Mouse (Mus musculus): ENCODE results near the gene Gm49339.
"Not testable (repeated sequence)": the region's sequence is repeated elsewhere in the genome, so short reads cannot be mapped to it uniquely, and the experiment has no call there.

The Gm49339 gene

GRCm38 (mm10) chr10:51480397-51480796 is at the start of gene Gm49339, which contains the start of gene Lilr4b:
TSS of gene Gm49339 (plus strand) at chr10:51480612.
TSS of gene Lilr4b (plus strand) at chr10:51480632.
- not testable (repeated sequence) for DNase-seq (ENCODE audit: low read depth, low spot score)

GRCm38 (mm10) chr10:51432940-51433339 is 47.5 kb upstream of the Gm49339 start:
- DNase-seq (ENCODE audit: low read depth, low spot score): no peak

GRCm38 (mm10) chr10:51435684-51436083 is 44.7 kb upstream of the Gm49339 start:
- DNase-seq (ENCODE audit: low read depth, low spot score): no peak

GRCm38 (mm10) chr10:51451610-51452009 is 28.8 kb upstream of the Gm49339 start:
- DNase-seq (ENCODE audit: low read depth, low spot score): no peak

DNA sequence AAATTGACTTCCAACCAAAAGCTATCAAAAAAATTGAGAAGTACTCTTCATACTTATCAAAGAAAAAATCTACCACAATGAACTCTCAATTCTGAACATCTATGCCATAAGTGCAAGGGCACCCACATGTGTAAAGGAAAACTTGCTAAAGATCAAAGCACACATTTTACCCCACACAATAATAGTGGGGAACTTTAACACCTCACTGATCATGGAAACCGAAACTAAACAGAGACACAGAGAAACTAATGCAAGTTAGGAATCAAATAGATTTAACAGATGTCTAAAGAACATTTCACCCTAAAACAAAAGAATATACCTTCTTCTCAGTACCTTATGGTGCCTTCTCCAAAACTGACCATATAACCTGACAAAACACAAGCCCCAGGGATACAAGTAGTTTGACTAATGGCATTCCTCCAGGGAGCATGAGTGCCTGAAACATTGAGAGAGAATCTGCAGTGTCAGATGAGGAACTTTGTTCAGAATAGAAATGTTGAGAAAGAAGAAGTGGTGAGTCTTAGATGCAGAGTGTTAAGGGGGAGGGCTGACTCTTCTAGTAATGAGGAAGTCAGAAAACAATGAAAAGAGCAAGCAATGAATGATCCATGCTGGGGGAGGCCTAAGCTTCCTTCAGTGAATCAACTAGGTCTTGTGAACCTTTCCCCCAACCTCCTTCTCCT is 26.7 kb upstream of the Gm49339 start:
- no peak for DNase-seq (ENCODE audit: low read depth, low spot score)

DNA sequence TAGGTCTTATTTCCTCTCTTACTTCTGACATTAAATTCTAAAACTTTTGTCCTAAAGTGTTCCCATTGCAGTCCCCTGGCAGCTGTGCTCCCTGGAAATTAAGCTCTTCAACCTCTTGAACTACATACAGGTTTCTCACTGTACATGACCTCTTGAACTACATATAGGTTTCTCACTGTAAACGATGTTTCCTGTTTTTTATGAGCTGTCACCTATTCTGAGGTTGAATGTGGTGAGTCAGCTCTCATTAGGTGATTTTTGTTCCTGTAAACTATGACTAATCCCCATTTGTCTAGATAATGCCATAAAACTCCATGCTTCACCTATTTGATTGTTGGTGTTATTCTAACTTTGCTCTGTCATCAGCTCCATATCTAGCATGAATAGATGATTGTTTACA is 26.0 kb upstream of the Gm49339 start:
- DNase-seq (ENCODE audit: low read depth, low spot score): no peak

DNA sequence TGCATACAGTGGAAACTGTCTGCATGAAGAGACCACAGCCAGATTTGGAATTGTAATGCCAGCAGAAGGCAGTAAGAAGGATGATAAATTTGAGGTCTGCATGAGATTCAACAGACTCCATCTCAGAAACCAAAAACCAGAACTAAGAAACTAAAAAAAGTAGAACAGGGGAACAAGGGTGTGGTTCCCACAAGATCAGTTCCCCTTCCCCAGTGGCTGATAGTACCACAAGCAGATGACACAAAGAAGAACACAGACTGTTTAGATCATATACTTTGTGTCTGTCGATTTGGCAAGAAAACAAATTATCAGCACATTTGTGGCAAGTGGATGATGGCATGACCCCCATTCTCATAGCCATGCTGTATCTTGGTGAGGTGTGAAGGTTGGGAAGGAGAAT is 24.6 kb upstream of the Gm49339 start:
- DNase-seq (ENCODE audit: low read depth, low spot score): no peak

DNA sequence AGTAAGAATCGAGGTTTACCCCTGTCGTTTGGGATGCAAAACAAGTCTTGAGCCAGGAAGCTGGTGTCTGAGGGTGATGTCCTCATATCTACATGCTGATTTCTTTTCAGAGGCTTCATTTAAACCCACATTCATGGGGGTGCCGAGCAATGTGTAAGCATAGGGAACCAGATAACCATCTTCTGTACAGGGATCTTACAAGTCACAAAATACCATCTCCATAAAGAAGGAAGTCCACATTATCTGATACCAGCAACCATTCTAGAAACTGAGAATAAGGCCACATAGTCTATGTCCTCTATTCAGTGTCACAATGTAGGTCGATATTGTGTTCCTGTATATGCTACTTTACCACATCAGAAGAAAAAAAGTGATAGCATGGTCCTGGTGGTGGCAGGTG is 24.0 kb upstream of the Gm49339 start:
- DNase-seq (ENCODE audit: low read depth, low spot score): no peak

- not testable (repeated sequence) for DNase-seq (ENCODE audit: low read depth, low spot score)
Measured at GRCm38 (mm10) chr10:51463800-51464199, 16.6 kb upstream of the Gm49339 start.

DNA sequence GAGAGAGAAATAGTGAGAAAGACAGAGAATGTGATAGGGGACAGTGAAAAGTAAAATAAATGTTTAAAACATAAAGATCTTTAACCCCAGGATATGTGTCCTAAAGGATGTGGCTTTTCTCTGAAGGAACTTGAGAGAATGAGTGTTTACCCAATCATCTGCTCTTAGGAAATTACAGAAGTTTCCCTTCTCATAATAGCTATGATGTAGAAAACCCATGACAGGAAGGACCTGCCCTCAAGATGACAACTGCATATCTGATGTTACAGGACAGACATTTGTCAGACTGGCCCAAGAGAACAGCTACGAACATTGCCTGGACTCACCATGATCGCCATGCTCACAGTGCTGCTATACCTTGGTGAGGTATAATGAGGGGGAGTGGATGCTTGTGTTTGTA is 10.3 kb downstream of the Gm49339 start, which contains the start of gene Lilrb4a:
Gene Lilrb4a, plus strand, starts transcription at position 266 of the 400 bp plus-strand sequence.
- not testable (repeated sequence) for DNase-seq (ENCODE audit: low read depth, low spot score)

- DNase-seq (ENCODE audit: low read depth, low spot score): no peak
Measured at GRCm38 (mm10) chr10:51520021-51520420, 39.6 kb downstream of the Gm49339 start.

DNA sequence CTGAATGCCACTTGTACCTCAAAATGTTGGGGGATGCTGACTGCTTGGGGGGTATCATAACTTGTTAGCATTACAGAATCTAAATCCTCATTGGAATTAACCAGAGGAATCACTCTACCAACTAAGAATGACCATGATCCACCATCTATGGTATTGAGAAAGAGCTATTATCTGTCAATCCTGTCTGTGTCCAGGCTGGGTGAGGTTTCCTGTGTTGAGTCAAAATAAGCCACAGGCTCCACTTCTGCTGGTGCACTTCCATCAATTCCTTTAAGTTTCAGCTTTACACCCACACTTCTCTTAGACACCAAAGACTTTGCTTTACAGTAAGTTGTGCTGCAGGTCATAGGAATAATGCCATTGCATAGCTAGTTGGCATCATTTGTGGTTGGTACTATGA is 41.0 kb downstream of the Gm49339 start:
- no peak for DNase-seq (ENCODE audit: low read depth, low spot score)

- no peak for DNase-seq (ENCODE audit: low read depth, low spot score)
Measured at GRCm38 (mm10) chr10:51526090-51526489, 45.7 kb downstream of the Gm49339 start.

DNA sequence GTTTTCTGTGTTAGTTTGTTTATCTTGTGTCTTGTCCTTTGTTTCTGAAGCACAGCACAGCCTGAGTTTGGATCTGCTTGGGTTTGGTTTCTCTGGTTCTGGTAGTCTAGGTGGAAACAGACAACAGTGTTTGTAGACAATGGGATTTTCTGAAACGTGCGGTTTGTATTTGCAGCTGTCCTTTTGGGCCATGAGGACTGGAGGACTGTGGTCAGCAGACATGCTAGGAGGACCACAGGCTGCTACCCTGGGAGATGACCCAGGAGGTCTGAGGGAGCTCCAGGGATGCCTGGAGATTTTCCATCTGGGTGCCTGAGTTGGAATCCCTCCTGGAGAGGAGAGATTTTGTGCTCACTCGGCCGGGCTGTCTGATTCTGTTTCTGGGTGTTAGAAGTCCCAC is 46.2 kb downstream of the Gm49339 start:
- no peak for DNase-seq (ENCODE audit: low read depth, low spot score)

GRCm38 (mm10) chr10:51528840-51529434 is 48.5 kb downstream of the Gm49339 start:
- DNase-seq (ENCODE audit: low read depth, low spot score): no peak

GRCm38 (mm10) chr10:51529497-51529896 is 49.1 kb downstream of the Gm49339 start:
- no peak for DNase-seq (ENCODE audit: low read depth, low spot score)

DNA sequence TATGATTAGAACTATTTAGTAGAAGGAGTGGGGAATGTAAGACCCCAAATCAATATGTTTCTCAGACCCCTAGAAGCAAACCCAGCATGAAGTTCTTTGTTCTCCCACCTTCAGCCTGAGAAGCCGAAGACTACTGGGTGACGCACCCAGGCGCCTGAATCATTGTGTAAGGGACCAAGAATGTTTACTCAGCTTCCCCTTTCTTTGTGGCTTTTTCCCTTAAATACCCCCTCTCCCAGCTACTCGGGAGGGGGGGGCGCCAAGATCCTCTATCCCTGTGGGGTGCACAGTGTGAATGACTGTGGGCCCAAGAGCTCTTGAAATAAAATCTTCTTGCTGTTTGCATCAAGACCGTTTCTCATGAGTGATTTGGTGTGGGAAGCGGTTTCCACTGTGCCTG is 50.4 kb downstream of the Gm49339 start:
- no peak for DNase-seq (ENCODE audit: low read depth, low spot score)
